Mouse (Mus musculus): ENCODE data around the gene Etfb.

DNA sequence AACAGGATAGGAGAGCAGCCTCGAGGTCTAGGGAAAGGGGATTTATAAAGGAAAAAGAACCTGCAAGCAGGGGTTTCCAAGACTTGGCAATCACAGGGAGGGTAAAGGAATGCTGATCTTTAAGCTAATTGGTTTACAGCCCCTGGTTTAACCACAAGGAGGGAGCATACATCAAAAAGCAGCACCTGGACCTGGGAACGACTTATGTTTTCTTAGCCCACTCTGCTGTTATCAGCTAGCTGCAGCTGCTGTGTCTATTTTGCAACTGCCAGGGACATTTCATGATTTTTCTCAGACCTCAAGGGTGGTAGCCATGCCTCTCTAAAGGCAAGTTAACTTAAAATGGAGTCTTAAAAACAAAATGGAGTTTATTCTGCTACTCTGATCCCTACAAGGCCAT lies 41.2 kb upstream of the Etfb start:
- TF ChIP-seq CTCF (IDR thresholded peaks at IDR 0.05; ENCODE audit: low read depth) (no peak), EP300 (IDR thresholded peaks at IDR 0.05; ENCODE audit: low read depth) (no peak)
